Mouse (Mus musculus): ENCODE data around the gene Sptbn2. TPM values are rescaled to one million over a fixed set of nuclear protein-coding genes. Genes with fewer than 3 reads are reported as not detected.

Sptbn2 gene
- polyA plus RNA-seq, 1 experiment, result 1.1 TPM

DNA sequence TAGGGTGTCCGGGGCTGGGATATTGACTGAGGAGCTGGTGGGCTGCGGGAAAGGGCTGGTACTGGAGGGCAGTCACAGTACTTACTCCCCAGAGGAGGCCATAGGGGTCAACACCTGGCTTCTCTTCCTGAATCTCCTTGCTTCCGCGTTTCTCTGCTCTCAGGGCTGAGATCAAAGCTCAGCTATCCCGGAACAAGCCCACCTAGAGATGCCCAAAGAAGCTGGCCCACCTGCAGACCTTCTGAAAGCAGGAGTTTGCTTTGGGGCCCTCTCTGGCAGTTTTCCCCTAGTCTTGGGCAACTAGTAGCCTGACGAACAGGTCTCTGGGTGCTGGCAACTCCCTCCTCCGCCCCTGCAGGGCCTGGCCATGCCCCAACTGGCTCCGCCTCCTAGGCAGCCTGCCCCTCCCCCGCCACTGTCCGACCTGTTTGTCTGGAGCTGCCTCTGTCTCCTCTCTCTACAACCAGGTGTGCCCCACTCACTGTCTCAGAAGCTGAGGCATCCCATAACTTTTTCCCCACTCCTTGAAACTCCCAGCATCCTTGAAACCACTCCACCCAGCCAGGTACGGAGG, 9.8 kb downstream of the Sptbn2 start:
- TF ChIP-seq CTCF (IDR thresholded peaks at IDR 0.05; ENCODE audit: control insufficient read depth, insufficient read depth, insufficient replicate concordance, low read depth, low read length) (no peak), POLR2A (IDR thresholded peaks at IDR 0.05; ENCODE audit: control insufficient read depth, low read depth, low read length) (no peak)
- Histone ChIP-seq H3K27me3 (ENCODE audit: control insufficient read depth, insufficient read depth, low read length) (no peaks in the 10 kb centered on the region), H3K4me1 (ENCODE audit: control insufficient read depth, insufficient read depth, low read length) (peaks cover 12% of the 10 kb centered on the region), H3K4me3 (ENCODE audit: control insufficient read depth, low read depth, low read length) (no peak overlapping the region), H3K27ac (ENCODE audit: control insufficient read depth, insufficient read depth, low read depth, low read length) (no peak overlapping the region), H3K36me3 (ENCODE audit: control insufficient read depth, insufficient read depth, low read length) (no peaks in the 10 kb centered on the region)

DNA sequence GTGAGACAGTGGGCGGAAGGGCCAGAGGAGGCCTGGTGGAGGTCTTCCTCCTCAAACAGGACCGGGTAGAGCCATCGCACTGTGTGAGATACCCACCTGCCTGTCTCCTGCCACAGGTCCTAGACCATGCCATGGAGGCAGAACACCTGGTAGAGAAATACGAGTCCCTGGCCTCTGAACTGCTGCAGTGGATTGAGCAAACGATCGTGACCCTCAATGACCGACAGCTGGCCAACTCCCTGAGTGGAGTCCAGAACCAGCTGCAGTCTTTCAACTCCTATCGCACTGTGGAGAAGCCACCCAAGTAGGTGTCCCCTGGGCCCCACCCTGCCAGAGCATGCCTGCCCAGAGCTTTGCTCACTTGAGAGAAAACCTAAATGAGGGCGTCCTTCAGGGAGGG, 18.2 kb downstream of the Sptbn2 start:
- TF ChIP-seq CTCF (IDR thresholded peaks at IDR 0.05; ENCODE audit: control insufficient read depth, insufficient read depth, insufficient replicate concordance, low read depth, low read length) (no peak), POLR2A (IDR thresholded peaks at IDR 0.05; ENCODE audit: control insufficient read depth, low read depth, low read length) (no peak)
- Histone ChIP-seq H3K27me3 (ENCODE audit: control insufficient read depth, insufficient read depth, low read length) (no peaks in the 10 kb centered on the region), H3K36me3 (ENCODE audit: control insufficient read depth, insufficient read depth, low read length) (no peaks in the 10 kb centered on the region), H3K4me3 (ENCODE audit: control insufficient read depth, low read depth, low read length) (no peak overlapping the region), H3K4me1 (ENCODE audit: control insufficient read depth, insufficient read depth, low read length) (no peaks in the 10 kb centered on the region), H3K27ac (ENCODE audit: control insufficient read depth, insufficient read depth, low read depth, low read length) (no peak overlapping the region)

DNA sequence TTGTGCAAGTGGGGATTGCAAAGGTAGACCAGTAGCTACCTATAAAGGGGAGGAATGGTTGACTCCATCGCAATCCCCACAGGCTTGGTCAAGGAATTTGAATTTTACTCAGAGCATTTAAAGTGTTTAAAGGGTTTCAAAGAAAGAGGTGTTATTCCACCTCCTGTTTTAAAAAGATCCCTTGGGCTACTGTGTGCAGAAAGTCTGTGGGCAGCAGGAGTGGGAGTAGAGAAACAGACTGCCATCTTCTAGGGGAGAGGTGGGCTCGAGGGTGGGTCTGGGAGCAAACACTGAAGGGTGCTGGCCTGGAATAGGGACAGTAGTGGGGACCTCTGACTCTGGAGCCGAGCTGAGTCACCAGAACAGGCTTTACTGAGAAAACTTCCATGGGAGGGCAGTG, 22.1 kb downstream of the Sptbn2 start:
- peaks cover 2% of the 10 kb centered on the region; the same call in 1 of the 2 replicates for H3K4me1 ChIP-seq (ENCODE audit: control insufficient read depth, insufficient read depth, low read length)
- TF ChIP-seq POLR2A (IDR thresholded peaks at IDR 0.05; ENCODE audit: control insufficient read depth, low read depth, low read length), result no peak
- no peak for TF ChIP-seq CTCF (IDR thresholded peaks at IDR 0.05; ENCODE audit: control insufficient read depth, insufficient read depth, insufficient replicate concordance, low read depth, low read length)
- H3K36me3 ChIP-seq (ENCODE audit: control insufficient read depth, insufficient read depth, low read length), result no peaks in the 10 kb centered on the region
- H3K27me3 ChIP-seq (ENCODE audit: control insufficient read depth, insufficient read depth, low read length), result no peaks in the 10 kb centered on the region
- no peak overlapping the region for H3K27ac ChIP-seq (ENCODE audit: control insufficient read depth, insufficient read depth, low read depth, low read length)
- no peak overlapping the region for H3K4me3 ChIP-seq (ENCODE audit: control insufficient read depth, low read depth, low read length)

DNA sequence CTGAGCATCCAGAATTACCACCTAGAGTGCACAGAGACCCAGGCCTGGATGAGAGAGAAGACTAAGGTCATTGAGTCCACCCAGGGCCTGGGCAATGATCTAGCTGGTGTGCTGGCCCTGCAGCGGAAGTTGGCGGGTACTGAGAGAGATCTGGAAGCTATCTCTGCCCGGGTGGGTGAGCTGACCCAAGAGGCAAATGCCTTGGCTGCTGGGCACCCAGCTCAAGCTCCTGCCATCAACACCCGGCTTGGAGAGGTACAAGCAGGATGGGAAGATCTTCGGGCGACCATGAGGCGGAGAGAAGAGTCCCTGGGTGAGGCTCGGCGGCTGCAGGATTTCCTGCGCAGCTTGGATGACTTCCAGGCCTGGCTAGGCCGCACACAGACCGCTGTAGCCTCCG, 26.9 kb downstream of the Sptbn2 start:
- Histone ChIP-seq H3K4me3 (ENCODE audit: control insufficient read depth, low read depth, low read length) (no peak overlapping the region), H3K27me3 (ENCODE audit: control insufficient read depth, insufficient read depth, low read length) (no peaks in the 10 kb centered on the region), H3K36me3 (ENCODE audit: control insufficient read depth, insufficient read depth, low read length) (no peaks in the 10 kb centered on the region), H3K4me1 (ENCODE audit: control insufficient read depth, insufficient read depth, low read length) (peaks cover 2% of the 10 kb centered on the region; the same call in 1 of the 2 replicates), H3K27ac (ENCODE audit: control insufficient read depth, insufficient read depth, low read depth, low read length) (no peak overlapping the region)
- no peak for TF ChIP-seq POLR2A (IDR thresholded peaks at IDR 0.05; ENCODE audit: control insufficient read depth, low read depth, low read length)
- TF ChIP-seq CTCF (IDR thresholded peaks at IDR 0.05; ENCODE audit: control insufficient read depth, insufficient read depth, insufficient replicate concordance, low read depth, low read length), result no peak

DNA sequence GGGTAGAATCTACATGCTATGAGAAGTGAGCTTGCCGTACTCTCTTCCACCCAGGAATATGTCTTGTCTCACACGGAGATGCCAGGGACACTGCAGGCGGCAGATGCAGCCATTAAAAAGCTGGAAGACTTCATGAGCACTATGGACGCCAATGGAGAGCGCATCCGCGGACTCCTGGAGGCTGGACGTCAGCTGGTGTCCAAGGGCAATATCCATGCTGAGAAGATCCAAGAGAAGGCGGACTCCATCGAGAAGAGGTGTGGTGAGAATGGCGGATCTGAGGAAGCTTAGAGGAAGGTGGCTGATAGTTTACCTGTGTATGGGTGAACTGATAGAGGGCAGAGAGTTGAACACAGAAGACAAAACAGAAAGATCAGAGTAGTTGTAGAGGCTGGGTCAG, 28.1 kb downstream of the Sptbn2 start:
- TF ChIP-seq POLR2A (IDR thresholded peaks at IDR 0.05; ENCODE audit: control insufficient read depth, low read depth, low read length), result no peak
- TF ChIP-seq CTCF (IDR thresholded peaks at IDR 0.05; ENCODE audit: control insufficient read depth, insufficient read depth, insufficient replicate concordance, low read depth, low read length), result no peak
- Histone ChIP-seq H3K36me3 (ENCODE audit: control insufficient read depth, insufficient read depth, low read length) (no peaks in the 10 kb centered on the region), H3K4me1 (ENCODE audit: control insufficient read depth, insufficient read depth, low read length) (peaks cover 2% of the 10 kb centered on the region; the same call in 1 of the 2 replicates), H3K4me3 (ENCODE audit: control insufficient read depth, low read depth, low read length) (no peak overlapping the region), H3K27me3 (ENCODE audit: control insufficient read depth, insufficient read depth, low read length) (no peaks in the 10 kb centered on the region), H3K27ac (ENCODE audit: control insufficient read depth, insufficient read depth, low read depth, low read length) (no peak overlapping the region)

DNA sequence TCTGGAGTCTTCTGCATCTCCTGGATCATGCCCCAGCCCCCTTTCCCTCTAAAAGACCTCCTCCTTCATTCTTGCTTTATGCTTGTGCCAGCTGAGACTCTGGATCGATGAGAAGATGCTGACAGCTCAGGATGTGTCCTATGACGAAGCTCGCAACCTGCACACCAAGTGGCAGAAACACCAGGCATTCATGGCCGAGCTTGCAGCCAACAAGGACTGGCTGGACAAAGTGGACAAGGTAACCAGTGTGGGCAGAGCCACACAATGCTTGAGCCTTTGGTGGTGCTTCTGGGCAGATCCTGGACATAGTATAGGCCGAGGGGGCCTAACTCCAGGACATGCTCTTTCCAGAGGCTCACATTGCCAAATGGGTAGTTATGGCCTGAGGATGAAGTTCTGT, 28.8 kb downstream of the Sptbn2 start:
- Histone ChIP-seq H3K27me3 (ENCODE audit: control insufficient read depth, insufficient read depth, low read length) (no peaks in the 10 kb centered on the region), H3K4me1 (ENCODE audit: control insufficient read depth, insufficient read depth, low read length) (peaks cover 2% of the 10 kb centered on the region; the same call in 1 of the 2 replicates), H3K27ac (ENCODE audit: control insufficient read depth, insufficient read depth, low read depth, low read length) (no peak overlapping the region), H3K36me3 (ENCODE audit: control insufficient read depth, insufficient read depth, low read length) (no peaks in the 10 kb centered on the region), H3K4me3 (ENCODE audit: control insufficient read depth, low read depth, low read length) (no peak overlapping the region)
- TF ChIP-seq CTCF (IDR thresholded peaks at IDR 0.05; ENCODE audit: control insufficient read depth, insufficient read depth, insufficient replicate concordance, low read depth, low read length), result no peak
- TF ChIP-seq POLR2A (IDR thresholded peaks at IDR 0.05; ENCODE audit: control insufficient read depth, low read depth, low read length), result no peak

DNA sequence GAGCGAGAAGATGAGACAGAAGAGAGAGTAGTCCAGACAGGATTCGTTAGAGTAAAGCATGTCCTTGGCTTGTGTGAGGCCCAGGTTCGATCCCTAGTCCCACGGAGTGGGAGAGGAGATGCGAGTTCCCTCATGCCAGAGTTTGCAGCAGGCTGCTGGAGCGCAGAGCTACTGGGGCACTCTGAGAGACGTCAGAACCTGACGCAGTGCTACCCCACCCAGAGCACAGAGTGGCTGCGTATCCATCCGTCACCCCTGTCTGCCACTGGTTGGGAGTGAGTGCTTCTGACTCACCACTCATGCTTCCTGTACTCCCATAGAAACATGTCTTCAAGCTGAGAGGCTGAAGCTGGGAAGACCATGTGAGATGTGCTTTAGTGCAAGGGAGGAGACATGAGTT, 30.5 kb downstream of the Sptbn2 start:
- H3K36me3 ChIP-seq (ENCODE audit: control insufficient read depth, insufficient read depth, low read length), result no peaks in the 10 kb centered on the region

More for the DNA sequence above, 30.5 kb downstream of the Sptbn2 start:
- TF ChIP-seq CTCF (IDR thresholded peaks at IDR 0.05; ENCODE audit: control insufficient read depth, insufficient read depth, insufficient replicate concordance, low read depth, low read length) (no peak), POLR2A (IDR thresholded peaks at IDR 0.05; ENCODE audit: control insufficient read depth, low read depth, low read length) (no peak)
- no peak overlapping the region for H3K27ac ChIP-seq (ENCODE audit: control insufficient read depth, insufficient read depth, low read depth, low read length)
- no peaks in the 10 kb centered on the region for H3K27me3 ChIP-seq (ENCODE audit: control insufficient read depth, insufficient read depth, low read length)
- H3K4me3 ChIP-seq (ENCODE audit: control insufficient read depth, low read depth, low read length), result no peak overlapping the region
- peaks cover 2% of the 10 kb centered on the region; the same call in 1 of the 2 replicates for H3K4me1 ChIP-seq (ENCODE audit: control insufficient read depth, insufficient read depth, low read length)

Measured in testis, adult 2 months (tissue).